Mouse (Mus musculus): ENCODE results near the gene Rnf167. TPM values are rescaled to one million over a fixed set of nuclear protein-coding genes. Genes with fewer than 3 reads are reported as not detected.

Rnf167 gene
- polyA plus RNA-seq, 1 experiment: 77.6 TPM

- Histone ChIP-seq H3K4me3 (ENCODE audit: control insufficient read depth, low read depth, low read length) (no peak overlapping the region), H3K36me3 (ENCODE audit: control insufficient read depth, insufficient read depth, low read length) (no peaks in the 10 kb centered on the region; the same call in none of the 2 replicates), H3K4me1 (ENCODE audit: control insufficient read depth, insufficient read depth, low read length) (peaks cover 5% of the 10 kb centered on the region), H3K27ac (ENCODE audit: control insufficient read depth, insufficient read depth, low read depth, low read length) (no peak overlapping the region), H3K27me3 (ENCODE audit: control insufficient read depth, insufficient read depth, low read length) (no peaks in the 10 kb centered on the region)
- no peak for TF ChIP-seq POLR2A (IDR thresholded peaks at IDR 0.05; ENCODE audit: control insufficient read depth, low read depth, low read length)
- no peak for TF ChIP-seq CTCF (IDR thresholded peaks at IDR 0.05; ENCODE audit: control insufficient read depth, insufficient read depth, insufficient replicate concordance, low read depth, low read length)
Measured at GRCm38 (mm10) chr11:70678092-70678491, 31.1 kb downstream of the Rnf167 start.

GRCm38 (mm10) chr11:70678576-70678975 lies 31.5 kb downstream of the Rnf167 start:
- H3K27me3 ChIP-seq (ENCODE audit: control insufficient read depth, insufficient read depth, low read length): no peaks in the 10 kb centered on the region
- peaks cover 5% of the 10 kb centered on the region for H3K4me1 ChIP-seq (ENCODE audit: control insufficient read depth, insufficient read depth, low read length)
- no peak for TF ChIP-seq CTCF (IDR thresholded peaks at IDR 0.05; ENCODE audit: control insufficient read depth, insufficient read depth, insufficient replicate concordance, low read depth, low read length)
- no peak for TF ChIP-seq POLR2A (IDR thresholded peaks at IDR 0.05; ENCODE audit: control insufficient read depth, low read depth, low read length)
- H3K4me3 ChIP-seq (ENCODE audit: control insufficient read depth, low read depth, low read length): no peak overlapping the region
- no peaks in the 10 kb centered on the region; the same call in none of the 2 replicates for H3K36me3 ChIP-seq (ENCODE audit: control insufficient read depth, insufficient read depth, low read length)
- H3K27ac ChIP-seq (ENCODE audit: control insufficient read depth, insufficient read depth, low read depth, low read length): no peak overlapping the region

GRCm38 (mm10) chr11:70679361-70679760 lies 32.3 kb downstream of the Rnf167 start:
- TF ChIP-seq CTCF (IDR thresholded peaks at IDR 0.05; ENCODE audit: control insufficient read depth, insufficient read depth, insufficient replicate concordance, low read depth, low read length) (no peak), POLR2A (IDR thresholded peaks at IDR 0.05; ENCODE audit: control insufficient read depth, low read depth, low read length) (no peak)
- Histone ChIP-seq H3K4me3 (ENCODE audit: control insufficient read depth, low read depth, low read length) (no peak overlapping the region), H3K4me1 (ENCODE audit: control insufficient read depth, insufficient read depth, low read length) (peaks cover 3% of the 10 kb centered on the region), H3K36me3 (ENCODE audit: control insufficient read depth, insufficient read depth, low read length) (no peaks in the 10 kb centered on the region; the same call in none of the 2 replicates), H3K27ac (ENCODE audit: control insufficient read depth, insufficient read depth, low read depth, low read length) (no peak overlapping the region), H3K27me3 (ENCODE audit: control insufficient read depth, insufficient read depth, low read length) (no peaks in the 10 kb centered on the region)

- no peaks in the 10 kb centered on the region; the same call in none of the 2 replicates for H3K36me3 ChIP-seq (ENCODE audit: control insufficient read depth, insufficient read depth, low read length)
- no peaks in the 10 kb centered on the region; the same call in 1 of the 2 replicates for H3K4me1 ChIP-seq (ENCODE audit: control insufficient read depth, insufficient read depth, low read length)
- H3K4me3 ChIP-seq (ENCODE audit: control insufficient read depth, low read depth, low read length): no peak overlapping the region
- no peaks in the 10 kb centered on the region for H3K27me3 ChIP-seq (ENCODE audit: control insufficient read depth, insufficient read depth, low read length)
- H3K27ac ChIP-seq (ENCODE audit: control insufficient read depth, insufficient read depth, low read depth, low read length): no peak overlapping the region
- TF ChIP-seq POLR2A (IDR thresholded peaks at IDR 0.05; ENCODE audit: control insufficient read depth, low read depth, low read length) (no peak), CTCF (IDR thresholded peaks at IDR 0.05; ENCODE audit: control insufficient read depth, insufficient read depth, insufficient replicate concordance, low read depth, low read length) (no peak)
Measured at GRCm38 (mm10) chr11:70679894-70680293, 32.9 kb downstream of the Rnf167 start.

GRCm38 (mm10) chr11:70681170-70681569 lies 34.1 kb downstream of the Rnf167 start:
- no peak for TF ChIP-seq CTCF (IDR thresholded peaks at IDR 0.05; ENCODE audit: control insufficient read depth, insufficient read depth, insufficient replicate concordance, low read depth, low read length)
- no peak for TF ChIP-seq POLR2A (IDR thresholded peaks at IDR 0.05; ENCODE audit: control insufficient read depth, low read depth, low read length)
- Histone ChIP-seq H3K4me3 (ENCODE audit: control insufficient read depth, low read depth, low read length) (no peak overlapping the region), H3K27me3 (ENCODE audit: control insufficient read depth, insufficient read depth, low read length) (no peaks in the 10 kb centered on the region), H3K27ac (ENCODE audit: control insufficient read depth, insufficient read depth, low read depth, low read length) (no peak overlapping the region), H3K4me1 (ENCODE audit: control insufficient read depth, insufficient read depth, low read length) (no peaks in the 10 kb centered on the region; the same call in 1 of the 2 replicates), H3K36me3 (ENCODE audit: control insufficient read depth, insufficient read depth, low read length) (no peaks in the 10 kb centered on the region; the same call in none of the 2 replicates)

- no peak overlapping the region for H3K27ac ChIP-seq (ENCODE audit: control insufficient read depth, insufficient read depth, low read depth, low read length)
- H3K4me3 ChIP-seq (ENCODE audit: control insufficient read depth, low read depth, low read length): no peak overlapping the region
- H3K36me3 ChIP-seq (ENCODE audit: control insufficient read depth, insufficient read depth, low read length): no peaks in the 10 kb centered on the region; the same call in none of the 2 replicates
Measured at GRCm38 (mm10) chr11:70681897-70682581, 35.0 kb downstream of the Rnf167 start.

GRCm38 (mm10) chr11:70683640-70684039 lies 36.6 kb downstream of the Rnf167 start:
- TF ChIP-seq CTCF (IDR thresholded peaks at IDR 0.05; ENCODE audit: control insufficient read depth, insufficient read depth, insufficient replicate concordance, low read depth, low read length) (no peak), POLR2A (IDR thresholded peaks at IDR 0.05; ENCODE audit: control insufficient read depth, low read depth, low read length) (no peak)
- no peaks in the 10 kb centered on the region; the same call in none of the 2 replicates for H3K36me3 ChIP-seq (ENCODE audit: control insufficient read depth, insufficient read depth, low read length)
- no peaks in the 10 kb centered on the region for H3K27me3 ChIP-seq (ENCODE audit: control insufficient read depth, insufficient read depth, low read length)
- peaks cover 9% of the 10 kb centered on the region for H3K4me1 ChIP-seq (ENCODE audit: control insufficient read depth, insufficient read depth, low read length)
- no peak overlapping the region for H3K4me3 ChIP-seq (ENCODE audit: control insufficient read depth, low read depth, low read length)
- H3K27ac ChIP-seq (ENCODE audit: control insufficient read depth, insufficient read depth, low read depth, low read length): no peak overlapping the region

More at GRCm38 (mm10) chr11:70681897-70682581, 35.0 kb downstream of the Rnf167 start:
- Histone ChIP-seq H3K4me1 (ENCODE audit: control insufficient read depth, insufficient read depth, low read length) (peaks cover under 1% of the 10 kb centered on the region; the same call in 1 of the 2 replicates), H3K27me3 (ENCODE audit: control insufficient read depth, insufficient read depth, low read length) (no peaks in the 10 kb centered on the region)
- TF ChIP-seq POLR2A (IDR thresholded peaks at IDR 0.05; ENCODE audit: control insufficient read depth, low read depth, low read length) (no peak), CTCF (IDR thresholded peaks at IDR 0.05; ENCODE audit: control insufficient read depth, insufficient read depth, insufficient replicate concordance, low read depth, low read length) (0 out of 2 replicates have a peak, but pooled peaks have one; percentile 12)
